Mouse (Mus musculus) limb, embryonic 10.5 days (tissue): Measurements from ENCODE around the gene Gm42688. TPM values are rescaled to one million over a fixed set of nuclear protein-coding genes. Genes with fewer than 3 reads are reported as not detected.
A peak's percentile ranks its signal among the peaks of the same experiment; 100 is the strongest.

Experiments
- DNase-seq: peaks from one replicate; pipeline ENCODE4 v3.0.0-alpha.2; 2017; ENCODE audit warnings: low spot score
- H3K27ac ChIP-seq: fragments of 300-500 bp; sonication (generic); 2 replicates; pipeline ENCODE4 v1.5.1; 2016; ENCODE audit warnings: mild to moderate bottlenecking
- H3K27me3 ChIP-seq: fragments of 300-500 bp; sonication (generic); 2 replicates; pipeline ENCODE4 v1.6.1; 2016; ENCODE audit warnings: low read depth, mild to moderate bottlenecking; ENCODE audit not compliant: poor library complexity, severe bottlenecking
- H3K36me3 ChIP-seq: fragments of 300-500 bp; sonication (generic); 2 replicates; pipeline ENCODE4 v1.6.1; 2016; ENCODE audit warnings: mild to moderate bottlenecking, moderate library complexity
- H3K4me1 ChIP-seq: fragments of 300-500 bp; sonication (generic); 2 replicates; pipeline ENCODE4 v1.6.1; 2016
- H3K4me3 ChIP-seq: fragments of 300-500 bp; sonication (generic); 2 replicates; pipeline ENCODE4 v1.5.1; 2016; ENCODE audit warnings: mild to moderate bottlenecking, moderate library complexity
- H3K9me3 ChIP-seq: fragments of 300-500 bp; sonication (generic); replicated peaks from 2 replicates; pipeline ENCODE4 v1.6.1; 2016; ENCODE audit warnings: mild to moderate bottlenecking
- WGBS: fragments of 180-500 bp; shearing (Covaris S2); methylation state at CpG from one replicate; pipeline ENCODE4 v1.1.7; 2016; 5-methylcytosine and 5-hydroxymethylcytosine counted together
- polyA plus RNA-seq: library from polyadenylated mRNA; unstranded; fragments of >200 nt; fragmentation: Nextera tagmentation; extraction: Ambion mirVana; gene quantifications from 2 replicates; pipeline ENCODE4 v1.2.1, GENCODE M21; 2016

Gene Gm42688
- polyA plus RNA-seq, 1 experiment from 2014 or later = 2.8 TPM

DNA sequence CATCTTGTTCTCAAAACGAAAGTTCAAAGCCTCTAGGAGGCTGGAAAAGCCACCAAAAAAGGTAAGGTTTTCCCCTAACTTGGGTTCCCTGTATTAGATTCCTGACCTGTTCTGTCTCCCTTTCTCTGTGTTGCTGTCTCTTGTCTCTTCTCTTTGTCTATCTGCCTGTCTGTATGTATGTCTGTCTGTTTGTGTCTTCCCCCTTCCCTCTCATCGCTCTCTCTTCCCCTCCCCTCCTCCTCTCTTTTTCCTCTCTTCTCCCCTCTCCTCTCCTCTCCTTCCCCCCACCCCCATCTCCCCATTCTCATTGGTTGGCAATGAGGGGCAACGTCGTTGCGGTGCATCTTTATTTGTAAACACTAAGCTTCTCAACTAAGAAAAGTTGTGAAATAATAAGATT is 23.9 kb downstream of the Gm42688 start, which contains the start of gene Ino80b:
Gene Ino80b, minus strand, starts transcription at position 101 of the 400 bp plus-strand sequence.
- 35% methylated on average over 5 of the region's 5 CpGs for WGBS
- Histone ChIP-seq H3K4me3 (peak within 1 kb of the TSS; percentile 87), H3K27me3 (no peaks in the 10 kb centered on the region), H3K27ac (peak within 1 kb of the TSS; percentile 91), H3K36me3 (peaks cover 4% of the 10 kb centered on the region; the same call in 1 of the 2 replicates), H3K4me1 (peaks cover 38% of the 10 kb centered on the region), H3K9me3 (no peaks in the 10 kb centered on the region)
- no peak for DNase-seq

- peaks cover 29% of the 10 kb centered on the region for H3K4me1 ChIP-seq
- H3K36me3 ChIP-seq = peaks cover 4% of the 10 kb centered on the region; the same call in 1 of the 2 replicates
- no peak overlapping the region for H3K4me3 ChIP-seq
- no peak overlapping the region for H3K27ac ChIP-seq
- 93% methylated on average over 5 of the region's 5 CpGs for WGBS
- no peaks in the 10 kb centered on the region for H3K27me3 ChIP-seq
- DNase-seq = no peak
- H3K9me3 ChIP-seq = no peaks in the 10 kb centered on the region
These were observed 26.0 kb downstream of the Gm42688 start for GRCm38 (mm10) chr6:83127419-83127818.

- WGBS = 85% methylated on average over 6 of the region's 6 CpGs
- H3K4me1 ChIP-seq = peaks cover 31% of the 10 kb centered on the region
- no peak for DNase-seq
- no peaks in the 10 kb centered on the region for H3K27me3 ChIP-seq
- no peaks in the 10 kb centered on the region for H3K9me3 ChIP-seq
- H3K27ac ChIP-seq = no peak overlapping the region
- no peaks in the 10 kb centered on the region; the same call in 1 of the 2 replicates for H3K36me3 ChIP-seq
- no peak overlapping the region for H3K4me3 ChIP-seq
These were observed 30.1 kb downstream of the Gm42688 start for GRCm38 (mm10) chr6:83131469-83132034.

- peaks cover 35% of the 10 kb centered on the region for H3K4me1 ChIP-seq
- H3K36me3 ChIP-seq = no peaks in the 10 kb centered on the region; the same call in 1 of the 2 replicates
- DNase-seq = no peak
- H3K27me3 ChIP-seq = no peaks in the 10 kb centered on the region
- H3K4me3 ChIP-seq = no peak overlapping the region
- H3K9me3 ChIP-seq = no peaks in the 10 kb centered on the region
- WGBS = 90% methylated on average over 9 of the region's 9 CpGs
- no peak overlapping the region for H3K27ac ChIP-seq
These were observed 30.9 kb downstream of the Gm42688 start for GRCm38 (mm10) chr6:83132176-83132919.

DNA sequence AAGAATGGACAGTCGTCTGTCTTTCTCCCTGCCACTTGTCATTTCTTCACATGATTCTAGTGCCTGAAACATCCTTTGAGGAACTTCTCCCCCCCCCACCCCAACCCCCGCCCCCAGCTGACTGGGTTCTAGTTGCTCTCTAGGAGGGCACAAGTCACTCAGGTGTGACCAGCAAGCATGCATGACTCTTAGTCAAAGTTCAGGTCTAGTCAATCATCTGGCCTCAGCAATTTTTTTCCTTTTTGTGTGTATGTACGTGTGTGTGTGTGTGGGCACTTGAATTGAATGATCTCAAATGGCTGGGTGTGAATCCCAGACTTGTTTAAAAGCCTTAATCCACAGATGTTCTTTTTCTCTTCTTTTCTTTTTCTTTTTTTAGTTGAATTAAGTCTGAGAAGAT is 32.8 kb downstream of the Gm42688 start:
- no peaks in the 10 kb centered on the region for H3K27me3 ChIP-seq
- H3K9me3 ChIP-seq = no peaks in the 10 kb centered on the region
- H3K36me3 ChIP-seq = peaks cover 2% of the 10 kb centered on the region; the same call in 1 of the 2 replicates
- no peak overlapping the region for H3K4me3 ChIP-seq
- peaks cover 53% of the 10 kb centered on the region for H3K4me1 ChIP-seq
- no peak for DNase-seq
- H3K27ac ChIP-seq = no peak overlapping the region
- WGBS = 73% methylated on average over 3 of the region's 3 CpGs

GRCm38 (mm10) chr6:83134951-83135513 is 33.6 kb downstream of the Gm42688 start, which contains the start of gene Rtkn:
TSS of gene Rtkn (plus strand) at chr6:83135463.
- H3K36me3 ChIP-seq = peaks cover 10% of the 10 kb centered on the region
- DNase-seq = no peak
- H3K9me3 ChIP-seq = no peaks in the 10 kb centered on the region
- WGBS = 59% methylated on average over 7 of the region's 7 CpGs
- H3K4me1 ChIP-seq = peaks cover 61% of the 10 kb centered on the region
- H3K27ac ChIP-seq = peak within 1 kb of the TSS; percentile 99
- no peaks in the 10 kb centered on the region for H3K27me3 ChIP-seq
- peak within 1 kb of the TSS; percentile 69 for H3K4me3 ChIP-seq

DNA sequence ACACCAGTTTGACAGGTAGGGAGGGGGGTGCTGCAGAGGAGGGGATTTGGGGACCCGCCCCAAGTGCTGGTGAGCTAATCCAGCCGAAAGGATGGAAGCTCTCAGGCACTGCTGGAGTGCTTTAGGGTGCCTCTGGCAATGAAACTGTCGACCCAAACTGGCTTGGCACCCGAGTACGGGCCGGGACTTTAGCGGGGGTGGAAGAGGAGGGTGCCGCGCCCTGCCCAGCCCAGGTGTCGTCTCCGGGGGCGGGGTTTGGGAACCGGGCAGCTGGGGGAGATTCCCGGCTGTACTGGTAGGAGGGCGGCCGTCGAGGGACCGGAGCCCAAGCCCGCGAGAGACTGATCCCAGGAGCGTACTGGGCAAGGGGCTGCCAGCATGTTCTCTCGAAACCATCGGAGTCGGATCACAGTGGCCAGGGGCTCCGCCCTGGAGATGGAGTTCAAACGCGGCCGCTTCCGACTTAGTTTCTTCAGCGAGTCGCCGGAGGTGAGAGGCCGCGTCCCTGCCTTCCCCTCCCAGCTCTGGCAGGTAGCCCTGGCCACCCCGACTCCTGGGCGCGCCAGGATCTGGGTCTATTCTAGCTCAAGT is 34.2 kb downstream of the Gm42688 start:
- peak; percentile 64 for DNase-seq

DNA sequence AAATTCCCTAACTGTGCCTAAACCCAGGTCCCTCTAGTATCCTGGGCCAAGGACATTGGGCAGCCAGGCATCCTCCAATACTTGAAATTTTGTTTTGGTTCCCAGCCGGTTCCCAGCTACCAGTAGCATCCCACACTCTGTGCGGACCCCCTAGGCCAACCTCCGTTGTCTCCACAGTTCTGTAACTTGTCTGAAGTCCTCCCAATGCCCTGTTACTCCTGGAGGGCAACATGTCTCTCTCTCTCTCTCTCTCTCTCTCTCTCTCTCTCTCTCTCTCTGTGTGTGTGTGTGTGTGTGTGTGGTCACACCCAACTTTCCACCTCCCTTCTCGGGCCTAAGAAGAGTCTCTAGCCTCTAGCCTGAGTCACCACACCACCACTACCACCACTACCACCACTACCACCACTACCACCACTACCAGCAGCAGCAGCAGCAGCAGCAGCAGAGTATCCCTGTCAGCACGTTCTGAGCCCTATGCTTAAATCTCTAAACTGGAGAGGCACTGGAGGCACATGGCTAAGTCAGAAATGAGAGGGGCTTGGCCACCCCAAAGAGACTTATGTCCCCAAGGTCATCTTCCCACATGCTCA is 35.0 kb downstream of the Gm42688 start:
- no peaks in the 10 kb centered on the region for H3K27me3 ChIP-seq
- H3K9me3 ChIP-seq = no peaks in the 10 kb centered on the region
- H3K4me3 ChIP-seq = peak overlapping the region; percentile 69
- H3K4me1 ChIP-seq = peaks cover 73% of the 10 kb centered on the region
- peaks cover 12% of the 10 kb centered on the region for H3K36me3 ChIP-seq
- WGBS = 15% methylated on average over 5 of the region's 5 CpGs
- DNase-seq = no peak
- H3K27ac ChIP-seq = peak overlapping the region; percentile 99

More for the DNA sequence above, 34.2 kb downstream of the Gm42688 start:
- peaks cover 12% of the 10 kb centered on the region for H3K36me3 ChIP-seq
- peak overlapping the region; percentile 99 for H3K27ac ChIP-seq
- WGBS = 3% methylated on average over 37 of the region's 37 CpGs
- peak overlapping the region; percentile 69 for H3K4me3 ChIP-seq
- H3K4me1 ChIP-seq = peaks cover 66% of the 10 kb centered on the region
- H3K9me3 ChIP-seq = no peaks in the 10 kb centered on the region
- no peaks in the 10 kb centered on the region for H3K27me3 ChIP-seq

DNA sequence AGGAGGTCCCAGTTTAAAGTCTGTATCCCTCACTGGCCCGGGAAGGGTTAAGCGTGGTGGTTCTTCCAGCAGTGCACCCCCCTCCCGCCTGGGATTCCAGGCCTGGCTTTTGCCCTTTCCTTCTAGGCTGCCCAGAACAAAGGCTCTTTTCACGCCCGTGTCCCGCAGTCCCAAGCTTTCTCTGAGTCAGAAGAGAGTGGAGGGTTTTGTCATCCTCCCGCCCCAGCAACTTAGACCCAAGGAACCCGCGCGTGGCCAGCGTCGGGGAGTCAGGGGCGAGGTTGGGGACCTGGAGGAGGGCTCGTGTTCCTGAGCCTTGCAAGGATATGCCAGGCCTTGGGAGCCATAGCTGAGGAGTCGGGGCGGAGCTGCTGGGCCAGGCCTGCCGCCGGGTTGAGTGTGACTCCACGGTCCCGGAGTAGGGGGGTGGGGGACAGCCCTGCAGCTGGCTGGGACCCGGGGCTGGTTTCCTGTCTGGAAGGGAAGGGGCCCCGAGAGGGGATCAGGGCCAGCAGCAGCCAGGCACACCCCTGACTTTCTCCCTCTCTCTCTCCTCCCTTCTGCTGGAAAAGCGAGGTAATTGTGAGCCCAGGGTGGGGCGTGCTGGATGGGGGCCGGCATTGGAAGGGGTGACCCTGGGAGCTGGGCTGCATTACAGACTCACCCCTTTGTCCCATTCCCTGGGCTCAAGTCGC is 35.6 kb downstream of the Gm42688 start:
- Histone ChIP-seq H3K27me3 (0 out of 2 replicates have a peak, but pooled peaks cover 5% of the 10 kb centered on the region), H3K27ac (peak overlapping the region; percentile 99), H3K4me3 (peak overlapping the region; percentile 69), H3K36me3 (peaks cover 12% of the 10 kb centered on the region), H3K4me1 (peaks cover 79% of the 10 kb centered on the region), H3K9me3 (no peaks in the 10 kb centered on the region)
- WGBS = under 1% methylated on average over 26 of the region's 26 CpGs
- DNase-seq = peak; percentile 85

GRCm38 (mm10) chr6:83137576-83137950 is 36.1 kb downstream of the Gm42688 start:
- H3K9me3 ChIP-seq = no peaks in the 10 kb centered on the region
- WGBS = under 1% methylated on average over 12 of the region's 12 CpGs

DNA sequence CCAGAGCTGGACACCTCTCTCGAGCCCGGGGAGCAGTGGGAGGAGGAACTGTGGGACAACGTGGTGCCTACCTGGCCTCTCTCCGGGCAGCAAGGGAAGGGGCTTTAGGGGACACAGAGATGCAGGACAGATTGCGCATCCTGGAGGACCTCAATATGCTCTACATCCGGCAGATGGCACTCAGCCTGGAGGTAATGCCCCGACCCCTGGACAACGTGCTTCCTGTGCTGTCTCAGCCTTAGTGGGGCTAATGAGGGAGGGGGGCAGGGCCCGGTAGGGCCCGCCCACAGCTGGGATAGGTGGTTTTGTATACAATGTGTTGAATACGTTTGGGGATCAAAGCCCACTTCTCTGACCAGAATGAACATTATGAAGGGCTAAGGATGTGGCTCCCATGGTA is 36.6 kb downstream of the Gm42688 start:
- under 1% methylated on average over 11 of the region's 11 CpGs for WGBS
- DNase-seq = peak; percentile 76
- Histone ChIP-seq H3K27ac (peak overlapping the region; percentile 99), H3K4me3 (peak overlapping the region; percentile 69), H3K4me1 (peaks cover 88% of the 10 kb centered on the region), H3K36me3 (peaks cover 12% of the 10 kb centered on the region), H3K27me3 (0 out of 2 replicates have a peak, but pooled peaks cover 9% of the 10 kb centered on the region), H3K9me3 (no peaks in the 10 kb centered on the region)

More at GRCm38 (mm10) chr6:83137576-83137950, 36.1 kb downstream of the Gm42688 start:
- Histone ChIP-seq H3K4me3 (peak overlapping the region; percentile 69), H3K36me3 (peaks cover 12% of the 10 kb centered on the region), H3K27ac (peak overlapping the region; percentile 99), H3K4me1 (peaks cover 85% of the 10 kb centered on the region), H3K27me3 (0 out of 2 replicates have a peak, but pooled peaks cover 9% of the 10 kb centered on the region)
- DNase-seq = peak; percentile 96

DNA sequence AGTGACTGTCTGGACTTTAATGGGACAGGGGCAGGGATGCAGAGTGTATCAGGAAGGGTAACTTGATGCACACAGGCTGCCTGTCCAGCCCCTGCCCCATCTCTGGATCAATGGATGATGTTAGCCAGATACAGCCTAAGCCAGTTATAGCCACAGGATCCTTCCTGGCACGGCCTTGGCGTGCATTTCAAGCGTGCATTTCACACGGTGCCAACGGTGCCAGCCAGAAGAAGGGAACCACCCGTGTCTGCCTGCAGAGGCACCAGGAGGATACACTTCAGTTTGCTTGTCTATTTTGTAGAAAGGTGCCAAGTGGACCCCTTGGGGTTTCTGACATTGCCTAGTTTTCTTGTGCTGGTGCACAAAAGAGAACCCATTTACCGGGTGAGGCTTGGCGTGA is 38.6 kb downstream of the Gm42688 start:
- peak overlapping the region; percentile 11; the same call in 1 of the 2 replicates for H3K4me3 ChIP-seq
- peaks cover 85% of the 10 kb centered on the region for H3K4me1 ChIP-seq
- peaks cover 12% of the 10 kb centered on the region for H3K36me3 ChIP-seq
- WGBS = 93% methylated on average over 8 of the region's 8 CpGs
- no peak for DNase-seq
- 0 out of 2 replicates have a peak overlapping the region, but pooled peaks have one; percentile 16 for H3K27ac ChIP-seq
- H3K27me3 ChIP-seq = 0 out of 2 replicates have a peak, but pooled peaks cover 9% of the 10 kb centered on the region
- no peaks in the 10 kb centered on the region for H3K9me3 ChIP-seq
